8 mouse cellular contexts compared by ENCODE assay signal in genomic region chr1:192806168-192807157, GRCm38 (mm10). TPM values are rescaled to one million over a fixed set of nuclear protein-coding genes. Genes with fewer than 3 reads are reported as not detected.
A peak's percentile ranks its signal among the peaks of the same experiment; 100 is the strongest.
DNase-seq lines count a peak whose midpoint lies in the region; ATAC-seq and TF ChIP-seq lines count a peak whose summit lies in the region.
"Had no signal": no experiment of that assay in that cellular context is flagged by ENCODE, and none has a peak within 500 bp of the region (broad histone marks: within the 10 kb centered on the region; RNA-seq: fewer than 3 reads in every experiment).

No protein-coding gene starts in this region.

- H3K27ac ChIP-seq in lung, embryonic 15.5 days = peak overlapping the region; percentile 9; the same call in 1 of the 2 replicates
- H3K27ac ChIP-seq in embryonic facial prominence, embryonic 12.5 days = peak overlapping the region; percentile 78
- peak overlapping the region; percentile 67 for H3K27ac ChIP-seq in limb, embryonic 14.5 days (replicated peaks; ENCODE audit: low read depth, low read length)

- WGBS in lung, embryonic 15.5 days = 50% methylated on average over 8 of the region's 10 CpGs
- 30% methylated on average over 10 of the region's 10 CpGs for WGBS in embryonic facial prominence, embryonic 12.5 days
- WGBS in limb, embryonic 14.5 days = 53% methylated on average over 9 of the region's 10 CpGs

- H3K36me3 ChIP-seq in lung, embryonic 15.5 days = no peaks in the 10 kb centered on the region
- no peaks in the 10 kb centered on the region for H3K36me3 ChIP-seq in embryonic facial prominence, embryonic 12.5 days
- H3K36me3 ChIP-seq in limb, embryonic 14.5 days (ENCODE audit: control insufficient read depth, insufficient read depth, low read length) = no peaks in the 10 kb centered on the region

- no peak overlapping the region for H3K9ac ChIP-seq in lung, embryonic 15.5 days
- H3K9ac ChIP-seq in embryonic facial prominence, embryonic 12.5 days = 0 out of 2 replicates have a peak overlapping the region, but pooled peaks have one; percentile 7
- H3K9ac ChIP-seq in limb, embryonic 14.5 days (ENCODE audit: low read depth, low read length, severe bottlenecking) = peak overlapping the region; percentile 12; the same call in 1 of the 2 replicates

- H3K27me3 ChIP-seq in lung, embryonic 15.5 days = no peaks in the 10 kb centered on the region
- no peaks in the 10 kb centered on the region for H3K27me3 ChIP-seq in embryonic facial prominence, embryonic 12.5 days
- no peaks in the 10 kb centered on the region for H3K27me3 ChIP-seq in limb, embryonic 14.5 days (ENCODE audit: control insufficient read depth, insufficient read depth, low read length)

- no peak for DNase-seq in lung, postnatal 25 days (ENCODE audit: low spot score)
- DNase-seq in heart, adult 8-10 months (ENCODE audit: low spot score) = peak; percentile 65
- peak; percentile 38 for DNase-seq in limb, embryonic 14.5 days (ENCODE audit: low spot score)
- DNase-seq in c-Kit-positive CD71-positive TER-119-positive erythroid progenitor cells, embryonic 14.5 days (ENCODE audit: low spot score) = no peak
- no peak for DNase-seq in left cerebral cortex, adult 11 months (ENCODE audit: low spot score)
- DNase-seq: thymus, adult 18-20 months had no signal

- no peak overlapping the region for H3K4me3 ChIP-seq in lung, embryonic 15.5 days
- H3K4me3 ChIP-seq in embryonic facial prominence, embryonic 12.5 days = no peak overlapping the region
- H3K4me3 ChIP-seq in limb, embryonic 14.5 days (replicated peaks; ENCODE audit: low read length) = no peak overlapping the region

- no peaks in the 10 kb centered on the region for H3K9me3 ChIP-seq in lung, embryonic 15.5 days
- no peaks in the 10 kb centered on the region for H3K9me3 ChIP-seq in embryonic facial prominence, embryonic 12.5 days
- H3K9me3 ChIP-seq in limb, embryonic 14.5 days (ENCODE audit: control insufficient read depth, low read length) = no peaks in the 10 kb centered on the region

- H3K4me2 ChIP-seq in lung, embryonic 15.5 days = no peak overlapping the region
- H3K4me2 ChIP-seq in embryonic facial prominence, embryonic 12.5 days (replicated peaks) = 0 out of 2 replicates have a peak overlapping the region, but pooled peaks have one; percentile 12
- H3K4me2 ChIP-seq in limb, embryonic 14.5 days (replicated peaks; ENCODE audit: low read depth, low read length, severe bottlenecking) = no peak overlapping the region

- no peak for TF ChIP-seq POLR2A in limb, embryonic 14.5 days (IDR thresholded peaks at IDR 0.05; ENCODE audit: borderline replicate concordance, extremely low read depth, insufficient read depth, insufficient read length)

- ATAC-seq in lung, embryonic 15.5 days (ENCODE audit: borderline replicate concordance, extremely low read depth, low FRiP score, low TSS enrichment) = peak; percentile 48; the same call in 1 of the 2 replicates
- peak; percentile 78; the same call in 1 of the 2 replicates for ATAC-seq in embryonic facial prominence, embryonic 12.5 days (ENCODE audit: insufficient number of reproducible peaks, insufficient read depth, low FRiP score, low TSS enrichment)
- ATAC-seq in limb, embryonic 14.5 days (ENCODE audit: low FRiP score, low read depth) = peak; percentile 79

- peaks cover 10% of the 10 kb centered on the region for H3K4me1 ChIP-seq in lung, embryonic 15.5 days
- H3K4me1 ChIP-seq in embryonic facial prominence, embryonic 12.5 days = peaks cover 27% of the 10 kb centered on the region
- peaks cover 21% of the 10 kb centered on the region for H3K4me1 ChIP-seq in limb, embryonic 14.5 days (ENCODE audit: control insufficient read depth, insufficient read depth, low read length)

RNA-seq across cellular contexts. Expression of gene Hhat, which starts 35.4 kb away (rescaled TPM):
- polyA plus RNA-seq in lung, embryonic 15.5 days (2015; fragmentation: Nextera tagmentation; extraction: Ambion mirVana) = 10.7 TPM in 2 replicates
- 8.9 and 10.4 TPM in 2 replicates for polyA plus RNA-seq in embryonic facial prominence, embryonic 12.5 days (2016; fragmentation: Nextera tagmentation; extraction: Ambion mirVana)
- 1 to 10 TPM; 2.1 to 3.6 (median 2.8) TPM for total RNA-seq in heart, adult 8-10 months (2022)
- 10.0 and 15.5 TPM in 2 replicates for polyA plus RNA-seq in limb, embryonic 14.5 days (2012; rRNA removed)
- 12.6 and 14.7 TPM in 2 replicates for polyA plus RNA-seq in limb, embryonic 14.5 days (2014; fragmentation: Nextera tagmentation; extraction: Ambion mirVana)

RNA-seq across cellular contexts. Expression of gene Sertad4, which starts 49.1 kb away (rescaled TPM):
- 18.9 and 20.9 TPM in 2 replicates for polyA plus RNA-seq in lung, embryonic 15.5 days (2015; fragmentation: Nextera tagmentation; extraction: Ambion mirVana)
- polyA plus RNA-seq in embryonic facial prominence, embryonic 12.5 days (2016; fragmentation: Nextera tagmentation; extraction: Ambion mirVana) = 69.6 and 80.7 TPM in 2 replicates
- 1 to 10 TPM; 2.4 to 4.5 (median 3.1) TPM for total RNA-seq in heart, adult 8-10 months (2022)
- 110 and 143 TPM in 2 replicates for polyA plus RNA-seq in limb, embryonic 14.5 days (2012; rRNA removed)
- polyA plus RNA-seq in limb, embryonic 14.5 days (2014; fragmentation: Nextera tagmentation; extraction: Ambion mirVana) = 84.7 and 96.9 TPM in 2 replicates

Comparison
In these comparisons a context has a peak if more than half of its experiments do, and no peak if none do; other contexts are left out.
1. H3K27ac ChIP-seq: peak in every context shown above with its lines; median percentile 78 in embryonic facial prominence, embryonic 12.5 days; 67 in limb, embryonic 14.5 days; 9 in lung, embryonic 15.5 days.
2. DNase-seq: peak in heart, adult 8-10 months (single experiment) and limb, embryonic 14.5 days (single experiment); none in lung, postnatal 25 days (single experiment), c-Kit-positive CD71-positive TER-119-positive erythroid progenitor cells, embryonic 14.5 days (single experiment) and left cerebral cortex, adult 11 months (single experiment).
3. Peak in every context shown above with its lines, with median percentiles within 50 percentile points of each other: ATAC-seq.